Mouse (Mus musculus): ENCODE data around the gene Agfg2.

DNA sequence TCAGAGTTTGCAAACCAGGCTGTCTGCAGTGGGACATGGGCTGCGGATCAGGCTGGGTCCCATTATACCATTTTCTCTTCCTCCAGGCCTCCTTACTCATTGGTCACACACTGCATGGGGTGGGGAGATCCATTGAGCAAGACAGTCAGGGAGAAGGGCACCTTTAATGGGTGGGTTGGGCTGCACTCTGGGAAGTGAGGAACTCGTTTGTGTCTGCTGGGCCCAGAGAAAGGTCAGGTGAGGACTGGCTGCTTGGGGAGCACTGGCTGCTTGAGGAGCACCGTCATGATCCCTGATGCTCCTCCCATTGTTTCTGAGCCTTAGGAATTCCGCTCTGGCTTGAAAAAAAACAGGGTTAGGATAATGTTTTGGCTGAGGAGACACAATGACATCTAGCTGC lies 41.6 kb downstream of the Agfg2 start:
- no peak for TF ChIP-seq POLR2A (IDR thresholded peaks at IDR 0.05; ENCODE audit: low read depth, low read length)
- no peak for TF ChIP-seq CTCF (IDR thresholded peaks at IDR 0.05; ENCODE audit: extremely low read depth, insufficient read depth, insufficient read length, insufficient replicate concordance)
